Mouse (Mus musculus) embryo, embryonic 9.5 days (tissue): ENCODE data around the gene Six2.
"Not testable (repeated sequence)": the region's sequence is repeated elsewhere in the genome, so short reads cannot be mapped to it uniquely, and the experiment has no call there.

Source experiments
- DNase-seq: peaks from one replicate; pipeline ENCODE4 v3.0.0-alpha.2; 2017; ENCODE audit errors: extremely low spot score

Gene Six2

DNA sequence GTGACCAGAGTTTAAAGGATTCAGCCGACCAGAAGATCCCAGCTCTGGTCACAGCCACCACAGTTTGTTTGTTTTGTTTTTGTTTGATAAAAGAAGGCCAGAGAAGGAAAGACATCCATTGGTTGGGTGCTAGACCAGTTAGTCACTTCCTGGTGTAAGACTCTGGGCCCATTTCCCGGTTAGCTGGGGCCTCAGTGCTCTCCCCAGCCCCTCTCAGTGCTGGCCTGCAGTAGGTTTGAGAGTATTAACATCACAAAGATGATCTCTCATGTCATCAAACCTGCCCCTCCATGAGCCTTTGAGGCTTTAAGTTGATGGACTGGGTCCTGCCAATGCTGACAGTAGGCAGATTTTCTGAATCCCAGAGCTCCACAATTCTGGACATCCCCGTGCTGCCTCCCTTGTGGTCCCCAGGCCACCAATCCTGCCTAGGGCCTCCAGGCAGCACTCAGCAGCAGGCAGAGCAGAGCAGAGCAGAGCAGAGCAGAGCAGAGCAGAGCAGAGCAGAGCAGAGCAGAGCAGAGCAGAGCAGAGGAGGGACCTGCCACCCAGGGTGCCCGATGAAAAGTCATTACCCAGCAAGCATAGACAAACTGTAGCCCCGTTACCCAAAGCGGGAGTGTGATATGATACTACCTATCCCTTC, 2.4 kb upstream of the Six2 start:
- peak; percentile 10 for DNase-seq

DNA sequence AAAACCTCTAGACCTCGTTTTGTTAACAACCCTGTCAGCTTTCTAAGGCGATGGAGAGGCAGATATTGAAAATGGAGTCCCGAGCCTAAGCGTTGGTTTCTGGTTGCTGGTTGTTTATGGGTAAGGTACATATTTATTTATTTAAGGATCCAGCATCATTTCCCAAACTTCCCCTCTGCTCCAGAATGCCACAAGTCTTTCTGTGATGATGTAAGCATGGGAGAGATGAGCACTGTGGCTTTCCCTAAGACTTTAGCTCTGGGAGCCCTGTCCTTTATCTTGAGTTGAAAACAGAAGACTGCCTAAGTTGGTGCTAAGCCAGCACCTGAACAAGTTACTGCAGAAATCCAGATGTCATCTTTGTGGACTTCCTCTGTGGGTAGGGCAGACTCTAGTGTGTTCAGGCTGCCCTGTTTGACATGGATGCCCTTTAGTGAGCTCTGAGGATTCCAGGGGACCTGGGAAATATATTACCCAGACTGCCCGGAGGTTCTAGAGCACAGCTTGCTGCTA, 1.8 kb upstream of the Six2 start:
- DNase-seq: peak; percentile 19

DNA sequence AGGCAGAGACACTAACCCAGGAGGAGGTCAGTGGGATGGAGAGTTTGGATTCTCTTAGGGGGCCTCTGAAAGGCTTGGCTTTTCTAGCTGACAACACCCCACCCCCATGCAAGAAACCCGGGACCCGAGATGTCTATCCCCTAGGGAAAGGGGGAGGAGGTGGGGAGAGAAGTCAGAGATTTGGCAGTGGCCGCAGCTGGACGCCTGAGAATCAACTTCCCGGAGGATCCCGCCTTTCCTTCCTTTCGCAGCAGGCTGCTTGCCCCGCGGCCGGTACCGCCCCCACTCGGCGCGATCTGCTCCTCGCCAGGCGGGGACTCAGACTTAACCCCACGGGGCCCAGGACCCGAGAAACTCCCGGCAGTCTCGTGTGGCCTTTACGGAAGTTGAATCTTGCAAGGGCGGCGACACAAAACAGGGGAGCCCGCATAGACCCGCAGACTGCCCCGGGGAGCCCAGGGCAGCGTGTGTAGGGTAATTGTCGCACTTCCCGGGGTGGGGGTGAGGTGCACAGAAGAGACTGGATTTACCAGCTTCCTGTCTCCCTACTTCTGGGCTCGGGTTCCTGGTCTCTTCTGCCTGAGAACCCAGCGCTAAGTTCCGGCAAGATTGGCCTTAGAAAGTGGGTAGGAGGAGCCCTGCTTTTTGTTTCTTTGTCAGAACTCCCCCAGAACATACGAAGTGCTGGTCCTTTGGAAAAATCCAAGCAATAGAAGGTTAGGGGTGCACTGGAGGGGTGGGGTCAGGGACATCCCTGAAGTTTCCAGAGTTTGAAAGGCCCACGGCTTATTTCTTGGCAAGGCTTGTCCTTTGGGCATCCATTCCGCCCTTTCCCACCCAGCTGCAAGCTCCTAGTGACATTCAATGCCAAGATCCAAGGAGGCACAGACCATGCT, 1.1 kb upstream of the Six2 start:
- peak; percentile 69 for DNase-seq

DNA sequence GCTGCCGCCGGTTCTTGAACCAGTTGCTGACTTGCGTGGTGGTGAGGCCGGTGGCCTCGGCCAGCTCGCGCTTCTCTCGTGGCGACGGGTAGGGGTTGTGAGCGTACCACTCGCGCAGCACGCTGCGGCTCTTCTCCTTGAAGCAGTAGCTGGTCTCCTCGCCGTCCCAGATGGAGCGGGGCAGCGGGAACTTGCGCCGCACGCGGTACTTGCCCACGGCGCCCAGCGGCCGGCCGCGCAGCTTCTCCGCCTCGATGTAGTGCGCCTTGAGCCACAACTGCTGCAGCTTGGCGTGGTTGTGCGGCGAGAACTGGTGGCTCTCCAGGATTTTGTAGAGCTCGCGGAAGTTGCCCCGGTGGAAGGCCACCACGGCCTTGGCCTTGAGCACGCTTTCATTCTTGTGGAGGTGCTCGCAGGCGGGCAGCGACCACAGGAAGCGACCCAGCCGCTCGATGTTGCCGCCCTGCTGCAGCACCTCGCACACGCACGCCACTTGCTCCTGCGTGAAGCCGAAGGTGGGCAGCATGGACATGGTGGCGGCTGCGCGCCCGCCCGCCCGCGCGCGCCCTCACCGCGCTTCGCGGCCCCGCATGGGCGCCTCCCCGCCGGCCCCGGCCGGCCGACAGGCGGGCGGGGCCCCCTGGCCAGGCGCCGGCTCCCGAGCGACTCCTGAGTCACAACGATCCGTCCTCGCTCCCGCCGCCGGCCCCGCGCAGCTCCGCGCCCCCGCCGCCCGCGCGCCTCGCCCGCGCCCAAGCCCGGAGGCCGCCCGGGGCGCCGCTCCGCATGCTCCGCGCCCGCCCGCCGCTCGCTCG, 446 bp downstream of the Six2 start:
- DNase-seq: peak; percentile 62

DNA sequence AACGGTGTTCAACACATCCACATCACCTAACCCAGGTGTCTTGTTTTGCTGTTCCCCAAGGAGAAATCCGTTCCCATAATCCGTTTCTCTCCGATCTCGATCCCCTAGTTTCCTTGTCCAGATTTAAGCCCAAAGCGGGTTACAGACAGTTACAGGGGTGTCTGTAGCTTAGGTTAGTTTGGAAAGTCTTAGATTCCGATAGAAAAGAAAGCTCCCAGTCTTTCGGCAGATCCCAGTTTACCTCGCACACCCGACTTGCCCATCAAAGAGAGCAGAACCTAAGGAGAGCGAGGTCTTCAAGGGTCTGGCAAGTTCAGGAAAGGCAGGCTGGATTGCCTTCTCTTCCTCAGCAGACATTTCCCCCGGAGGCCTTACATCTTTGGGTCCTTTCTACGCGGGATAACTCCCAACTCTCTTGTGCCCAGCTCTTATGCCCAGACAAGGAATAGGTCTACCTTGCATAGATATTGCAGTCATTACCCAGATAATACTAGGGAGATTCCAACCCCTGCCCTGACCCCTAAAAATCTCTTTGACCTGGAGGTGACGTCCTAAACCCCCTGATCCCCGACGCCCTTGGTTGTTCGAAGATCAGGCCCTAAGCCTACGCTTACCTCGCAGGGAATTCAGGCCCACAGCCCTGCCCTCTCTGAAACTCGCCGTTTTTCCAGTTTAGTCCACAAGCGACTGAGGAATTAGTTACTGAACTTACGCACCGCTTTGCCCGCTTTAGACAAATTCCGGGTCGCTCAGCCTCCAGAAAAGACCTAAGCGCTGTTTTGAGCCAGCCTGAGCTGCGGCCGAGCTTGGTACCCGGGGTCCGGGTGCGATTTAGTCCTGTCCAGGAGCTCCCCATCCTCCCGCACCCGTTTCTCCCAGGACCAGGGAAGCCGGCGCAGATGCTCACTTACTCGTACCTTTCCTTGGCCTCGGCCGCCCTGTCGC, 1.3 kb downstream of the Six2 start:
- peak; percentile 64 for DNase-seq

DNA sequence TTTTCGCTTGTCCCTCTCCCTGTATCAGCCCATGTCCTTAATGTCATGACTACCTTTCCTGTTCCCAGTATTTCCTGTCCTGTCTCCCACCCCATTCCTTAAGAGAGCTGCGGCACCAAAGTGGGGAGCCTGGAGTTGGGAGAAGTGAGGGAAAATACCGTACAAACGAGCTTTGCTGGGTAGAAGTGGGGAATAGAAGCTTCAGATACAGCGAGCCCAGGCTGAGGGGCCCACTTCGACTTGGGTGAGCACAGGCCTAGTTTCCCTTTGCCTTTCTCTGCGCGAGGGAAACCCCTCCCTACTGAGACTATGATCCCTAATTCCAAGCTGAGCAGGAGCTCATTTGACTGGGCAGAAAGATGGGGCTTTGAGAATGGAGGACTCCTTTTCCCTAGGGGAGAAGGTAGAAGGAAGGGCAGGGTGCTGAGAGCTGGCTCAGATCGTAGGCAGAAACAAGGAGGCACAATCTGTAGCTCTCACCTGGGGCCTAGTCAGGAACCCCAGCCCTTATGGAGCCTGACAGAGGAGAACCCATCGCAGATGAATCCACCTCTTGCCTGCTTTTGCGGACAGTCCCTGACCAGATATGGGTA, 2.3 kb downstream of the Six2 start:
- DNase-seq: peak; percentile 39

DNA sequence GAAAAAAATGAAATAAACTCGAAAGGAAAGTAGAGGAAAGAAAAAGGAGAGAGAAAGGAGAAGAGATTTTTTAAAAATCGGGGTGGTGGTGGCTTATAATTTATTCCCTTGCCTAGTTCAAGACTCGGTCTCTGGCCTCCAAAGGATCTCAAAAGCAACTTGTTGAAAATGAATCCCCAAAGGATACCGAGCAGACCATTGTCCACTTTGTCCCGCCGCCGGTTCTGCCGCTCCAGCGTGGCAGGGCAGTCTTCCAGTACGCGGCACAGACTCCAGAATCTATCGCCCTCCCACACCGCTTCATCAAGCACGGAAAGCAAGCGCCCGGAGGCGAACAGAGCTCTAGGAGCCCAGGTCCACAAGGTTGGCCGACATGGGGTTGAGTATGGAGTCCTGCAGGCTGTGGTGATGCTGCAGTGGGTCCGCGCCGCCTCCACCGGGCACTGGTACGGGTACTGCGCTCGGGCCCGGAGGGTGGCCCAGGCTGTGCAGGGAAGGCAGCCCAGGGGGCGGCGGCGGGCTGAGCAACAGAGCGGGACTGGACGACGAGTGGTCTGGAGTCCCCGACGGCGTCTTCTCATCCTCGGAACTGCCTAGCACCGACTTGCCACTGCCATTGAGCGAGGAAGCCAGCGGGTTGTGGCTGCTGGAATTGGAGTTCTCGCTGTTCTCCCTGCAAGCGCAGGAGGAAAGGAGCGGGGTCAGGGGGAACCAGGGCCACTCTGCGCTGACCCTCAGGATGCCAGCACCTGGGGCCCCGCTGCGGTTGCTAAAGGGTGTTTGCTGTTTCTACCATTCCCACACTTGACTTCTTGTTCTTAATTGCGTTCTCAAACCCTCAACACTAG, 3.0 kb downstream of the Six2 start:
- peak; percentile 69 for DNase-seq

DNA sequence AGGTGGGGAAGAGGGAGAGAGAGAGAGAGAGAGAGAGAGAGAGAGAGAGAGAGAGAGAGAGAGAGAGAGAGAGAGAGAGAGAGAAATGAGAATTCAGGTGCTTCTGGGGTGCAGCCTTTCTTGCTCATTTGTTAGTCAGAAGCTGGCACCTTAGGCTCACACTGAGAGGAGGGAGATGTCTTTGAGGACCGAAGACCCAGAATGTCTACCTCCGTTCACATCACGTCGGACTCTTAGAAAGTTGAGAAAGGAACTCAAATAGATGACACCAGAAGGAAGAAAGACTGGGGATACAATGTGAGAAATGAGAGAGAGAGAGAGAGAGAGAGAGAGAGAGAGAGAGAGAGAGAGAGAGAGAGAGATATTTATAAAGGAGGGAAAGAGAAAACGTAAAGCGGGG, 3.6 kb downstream of the Six2 start:
- not testable (repeated sequence) for DNase-seq

DNA sequence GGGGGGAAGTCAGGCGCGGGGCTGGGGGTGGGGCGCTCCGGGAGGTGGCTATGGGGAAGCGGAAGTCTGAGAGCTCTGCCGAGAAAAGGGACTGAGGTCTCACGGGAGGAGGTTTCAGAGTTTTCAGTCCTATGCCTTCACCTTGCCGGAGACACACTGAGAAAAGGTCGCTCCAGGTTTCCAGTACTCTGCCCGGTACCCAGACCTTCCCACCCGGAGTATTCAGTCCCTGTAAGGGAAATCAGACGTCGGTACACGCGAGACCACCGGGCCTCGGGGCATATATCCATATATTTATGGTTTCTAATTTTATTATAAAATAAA, 4.1 kb downstream of the Six2 start:
- DNase-seq: peak; percentile 21

DNA sequence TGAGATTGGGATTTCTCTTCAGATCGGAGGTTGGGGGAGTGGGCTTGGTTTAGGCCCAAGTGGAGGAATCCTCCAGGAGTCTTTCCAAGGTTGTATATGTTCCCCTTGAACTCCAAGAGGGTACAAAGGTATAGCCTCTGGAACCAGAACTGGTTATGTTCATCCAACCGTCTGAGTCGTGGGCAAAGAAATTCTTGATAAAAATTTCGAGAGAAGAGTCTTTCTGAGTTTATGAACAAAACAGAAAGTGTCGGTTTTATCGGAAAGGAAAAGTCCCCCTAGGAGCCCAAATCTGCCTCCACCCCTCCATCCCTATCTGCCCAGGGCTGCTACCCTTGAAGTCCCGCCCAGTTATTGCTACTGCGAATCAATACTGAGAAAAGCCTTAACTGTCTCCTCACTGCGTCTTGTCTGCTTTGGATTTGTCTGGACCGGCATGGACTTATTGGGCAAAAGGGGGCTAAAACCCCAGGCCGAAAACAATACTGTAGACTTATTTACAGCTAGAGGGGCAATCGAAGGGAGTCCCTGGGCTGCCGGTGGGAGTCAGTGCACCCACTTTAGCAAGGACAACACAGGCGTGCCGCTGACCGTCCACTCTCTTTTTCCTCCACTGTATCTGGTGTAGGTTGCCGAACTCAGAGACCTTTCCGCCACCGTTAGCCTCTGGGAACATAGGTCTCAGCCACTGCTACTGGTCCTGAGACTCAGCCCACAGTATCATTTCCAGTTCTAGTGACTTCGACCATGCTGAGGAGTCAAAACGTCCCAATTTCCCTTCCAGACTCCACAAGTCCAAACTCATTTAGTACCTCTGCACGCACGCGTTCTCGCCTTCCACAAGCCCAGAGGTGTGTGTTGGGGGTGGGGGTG, 4.7 kb downstream of the Six2 start:
- peak; percentile 31 for DNase-seq

DNA sequence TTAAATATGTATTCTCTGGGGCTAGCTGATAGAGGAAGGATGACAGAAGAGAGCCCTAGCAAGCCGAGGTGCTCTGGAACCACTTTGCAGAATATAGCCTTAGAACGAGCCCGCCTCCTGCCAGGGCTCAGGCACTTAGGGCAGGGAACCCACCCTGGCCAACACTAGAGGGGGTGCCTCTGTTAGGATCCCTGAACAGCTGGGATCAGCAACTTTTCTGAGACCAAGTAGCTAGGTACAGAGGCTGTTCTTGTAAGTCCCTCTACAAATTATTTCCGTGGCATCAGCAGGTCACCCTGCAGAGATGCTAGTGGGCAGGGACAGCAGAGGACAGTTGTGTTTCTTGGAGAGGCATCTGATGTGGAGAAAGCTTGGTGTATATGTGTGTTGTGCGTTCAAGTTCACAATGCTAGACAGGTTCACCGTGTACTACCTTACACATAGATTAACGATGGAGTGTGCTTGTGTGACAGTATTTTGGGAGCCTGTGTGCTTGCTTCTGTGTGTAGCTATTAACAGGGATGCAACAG, 5.8 kb downstream of the Six2 start:
- DNase-seq: peak; percentile 39

DNA sequence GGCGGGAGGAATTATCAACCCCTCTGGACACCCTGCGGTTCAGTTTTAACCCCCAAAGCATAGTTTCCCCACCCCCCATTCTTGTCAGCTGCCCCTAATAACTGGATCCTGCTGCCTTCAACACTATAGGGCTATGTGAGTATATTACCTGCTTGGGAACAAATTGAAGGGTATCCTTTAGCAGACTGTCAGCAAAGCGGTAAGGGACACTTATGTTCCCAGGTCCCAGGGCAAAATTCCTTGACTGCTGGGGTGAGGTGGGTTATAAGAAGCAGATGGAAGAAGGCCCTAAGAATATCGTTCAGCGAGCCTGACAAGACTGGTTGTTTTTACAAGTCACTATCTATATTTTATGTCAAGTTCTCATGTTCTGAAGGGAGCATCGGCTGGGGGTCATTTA, 6.3 kb downstream of the Six2 start:
- DNase-seq: peak; percentile 23

DNA sequence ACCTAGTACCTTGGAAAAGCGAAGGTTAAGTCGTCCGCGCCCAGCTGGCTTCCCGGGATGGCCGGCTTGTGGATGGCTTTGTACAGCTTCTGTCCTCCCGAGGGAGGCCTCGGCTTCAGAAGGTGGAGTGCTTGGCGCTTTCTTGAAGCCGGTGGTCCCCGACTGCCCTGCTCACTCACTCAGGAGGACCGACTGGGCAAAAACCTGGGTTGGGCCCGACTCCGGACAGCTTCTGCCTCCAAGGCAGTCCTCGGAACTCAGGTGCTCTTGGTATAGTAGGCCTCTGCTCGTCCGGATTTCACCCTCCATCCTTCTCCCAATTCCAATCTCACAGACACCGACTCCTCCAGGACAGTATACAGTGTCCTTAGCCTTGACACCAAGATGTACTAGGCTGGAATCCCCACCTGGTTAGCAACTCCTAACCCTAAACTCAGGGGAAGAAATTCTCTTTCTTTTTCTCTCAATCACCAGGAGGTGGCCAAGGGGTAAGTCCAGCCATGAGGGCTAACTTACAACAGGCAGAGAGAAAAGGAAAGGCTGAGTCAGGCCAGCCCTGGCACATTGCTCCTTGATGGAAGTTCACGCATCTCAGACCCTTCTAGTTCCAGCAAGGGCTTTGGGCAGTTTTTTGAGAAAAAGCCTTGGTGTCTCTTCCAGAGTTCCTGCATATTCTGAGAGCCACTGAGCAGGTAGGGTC, 7.1 kb downstream of the Six2 start:
- DNase-seq: peak; percentile 35

DNA sequence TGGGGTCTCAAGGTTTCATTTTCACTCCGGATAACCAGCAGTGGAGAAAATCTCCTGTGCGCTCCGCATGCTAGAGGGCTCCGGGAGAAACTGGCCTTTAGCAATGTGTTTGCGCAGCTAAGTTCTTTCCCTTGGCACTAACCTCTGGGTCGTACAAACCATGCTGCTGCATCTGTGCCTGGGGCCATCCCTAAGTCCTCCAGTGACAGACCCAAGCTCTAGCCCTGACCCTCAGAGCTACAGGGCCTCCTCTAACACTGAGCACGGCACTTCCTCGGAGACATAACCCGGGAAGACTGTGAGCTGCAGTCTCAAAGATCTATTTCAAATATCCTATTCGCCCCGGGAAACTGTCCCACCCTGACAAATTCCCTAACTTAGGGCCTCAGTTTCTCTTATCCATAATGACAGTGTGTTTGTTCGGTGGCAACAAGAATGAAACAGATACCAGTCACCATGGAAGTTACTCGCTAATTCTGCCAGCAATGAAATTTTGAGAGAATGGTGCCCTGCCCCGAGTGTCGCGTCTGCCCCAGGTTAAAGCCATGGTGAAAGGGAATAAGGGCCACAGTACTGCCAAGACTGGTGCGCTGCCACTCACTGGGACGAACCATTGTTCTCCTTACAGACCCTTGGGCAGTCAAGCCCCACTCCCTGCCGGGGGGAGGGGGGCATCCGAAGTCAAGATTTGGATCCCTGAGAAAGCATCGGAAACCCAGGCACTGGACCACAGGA, 7.8 kb downstream of the Six2 start:
- DNase-seq: peak; percentile 31

DNA sequence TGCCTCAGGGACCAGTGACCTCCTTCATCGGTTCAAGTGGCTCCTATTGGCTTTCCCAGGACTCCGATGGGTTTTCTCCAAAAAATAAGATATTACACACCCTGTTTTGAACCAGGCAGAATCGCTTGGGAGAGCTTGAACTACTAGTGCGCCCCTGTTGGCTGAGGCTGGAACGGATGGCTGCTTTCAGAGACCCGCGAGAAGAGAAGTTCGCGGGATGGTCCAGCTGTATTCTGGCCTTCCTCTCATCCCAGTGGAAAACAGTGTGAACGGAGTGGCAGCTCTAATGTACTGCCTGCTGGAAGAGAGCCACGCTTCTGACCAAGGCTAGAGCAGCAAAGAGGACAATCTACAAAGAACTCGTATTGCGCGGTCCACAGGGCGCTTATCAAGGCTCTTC, 8.4 kb downstream of the Six2 start:
- DNase-seq: peak; percentile 73

DNA sequence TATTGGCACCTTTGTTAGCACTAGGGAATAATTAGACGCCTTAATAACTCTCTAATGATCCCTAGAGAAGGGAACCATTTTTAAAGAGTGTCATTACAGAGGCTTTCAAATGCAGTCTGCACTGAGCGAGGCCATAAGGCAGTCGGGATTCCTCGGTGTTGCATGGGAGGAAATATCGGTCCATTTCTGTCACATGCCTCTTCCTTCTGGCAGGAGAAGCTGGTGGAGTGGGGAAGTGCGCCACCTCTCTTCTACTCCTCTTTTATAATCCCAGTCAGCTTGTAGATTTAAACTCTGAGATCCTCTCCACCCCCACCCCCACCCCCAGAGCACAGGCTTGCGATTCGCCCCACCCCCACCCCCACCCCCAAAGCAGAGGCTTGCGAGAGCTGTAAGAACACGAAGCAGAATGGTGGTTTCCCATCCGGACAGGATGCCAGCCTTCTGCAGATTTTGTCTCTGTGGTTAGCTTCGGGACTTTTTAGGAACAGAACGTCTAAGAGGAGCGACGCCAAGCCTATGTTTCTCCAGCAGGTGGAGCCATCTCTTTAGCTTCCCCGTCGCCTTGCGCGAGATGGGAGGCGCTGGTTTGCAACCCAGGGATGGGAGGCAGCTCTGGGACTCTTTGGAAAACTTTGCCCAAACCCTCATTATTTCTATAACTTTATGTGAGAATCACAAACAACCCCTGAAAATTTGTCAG, 23.3 kb downstream of the Six2 start:
- peak; percentile 84 for DNase-seq

DNA sequence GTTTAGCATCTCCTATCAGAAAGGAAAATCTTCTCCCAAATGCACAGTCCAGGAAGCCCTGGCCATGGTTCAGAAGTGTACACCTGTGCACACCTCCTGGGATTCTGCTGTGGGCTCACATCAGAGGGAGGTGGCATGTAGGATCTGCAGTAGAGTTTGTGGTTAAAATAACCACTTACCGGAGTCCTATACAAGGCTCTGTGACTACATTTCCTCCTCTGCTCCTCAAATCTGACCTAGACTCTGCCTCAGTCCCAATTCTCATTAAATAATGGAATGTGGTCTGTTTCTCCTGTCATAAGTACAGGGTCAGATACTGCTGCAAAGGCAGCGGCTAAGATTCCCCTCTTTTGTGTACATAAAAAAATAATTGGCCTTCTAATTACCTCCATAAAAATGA, 23.9 kb downstream of the Six2 start:
- no peak for DNase-seq
